ENCODE assay signal across 13 mouse cellular contexts in genomic region chr4:105291503-105291902, GRCm38 (mm10).
DNase-seq lines count a peak whose midpoint lies in the region; ATAC-seq and TF ChIP-seq lines count a peak whose summit lies in the region.
"Had no signal": no experiment of that assay in that cellular context is flagged by ENCODE, and none has a peak within 500 bp of the region (broad histone marks: within the 10 kb centered on the region; RNA-seq: fewer than 3 reads in every experiment).

No protein-coding gene starts in this region.

- no peak overlapping the region for H3K4me3 ChIP-seq in hindbrain, embryonic 10.5 days
- H3K4me3 ChIP-seq in hindbrain, postnatal 0 days (ENCODE audit: low read length): no peak overlapping the region
- H3K4me3 ChIP-seq in midbrain, embryonic 11.5 days (ENCODE audit: low read depth, low read length): no peak overlapping the region
- no peak overlapping the region for H3K4me3 ChIP-seq in midbrain, embryonic 14.5 days (replicated peaks; ENCODE audit: low read depth, low read length)
- H3K4me3 ChIP-seq: heart, embryonic 15.5 days; intestine, embryonic 15.5 days; left cerebral cortex, adult 2 months; neural tube, embryonic 12.5 days had no signal

- no peaks in the 10 kb centered on the region for H3K9me3 ChIP-seq in hindbrain, embryonic 10.5 days
- H3K9me3 ChIP-seq in hindbrain, postnatal 0 days (ENCODE audit: low read length): no peaks in the 10 kb centered on the region
- no peaks in the 10 kb centered on the region for H3K9me3 ChIP-seq in midbrain, embryonic 11.5 days (ENCODE audit: control insufficient read depth, low read length)
- no peaks in the 10 kb centered on the region for H3K9me3 ChIP-seq in midbrain, embryonic 14.5 days (ENCODE audit: control insufficient read depth, low read length)
- H3K9me3 ChIP-seq: heart, embryonic 15.5 days; intestine, embryonic 15.5 days; neural tube, embryonic 12.5 days had no signal

- peaks cover 44% of the 10 kb centered on the region for H3K4me1 ChIP-seq in hindbrain, embryonic 10.5 days (replicated peaks)
- no peaks in the 10 kb centered on the region for H3K4me1 ChIP-seq in hindbrain, postnatal 0 days (ENCODE audit: insufficient read depth, low read length)
- peaks cover 13% of the 10 kb centered on the region for H3K4me1 ChIP-seq in midbrain, embryonic 11.5 days (ENCODE audit: control insufficient read depth, insufficient read depth, low read length)
- H3K4me1 ChIP-seq in midbrain, embryonic 14.5 days (ENCODE audit: control insufficient read depth, insufficient read depth, low read length): 0 out of 2 replicates have a peak, but pooled peaks cover 3% of the 10 kb centered on the region

- H3K4me2 ChIP-seq in hindbrain, postnatal 0 days (ENCODE audit: low read depth, low read length): no peak overlapping the region
- no peak overlapping the region for H3K4me2 ChIP-seq in midbrain, embryonic 11.5 days
- H3K4me2 ChIP-seq in midbrain, embryonic 14.5 days (ENCODE audit: low read length): no peak overlapping the region
- H3K4me2 ChIP-seq: heart, embryonic 15.5 days; intestine, embryonic 15.5 days; neural tube, embryonic 12.5 days had no signal

- no peaks in the 10 kb centered on the region for H3K36me3 ChIP-seq in hindbrain, embryonic 10.5 days
- H3K36me3 ChIP-seq in hindbrain, postnatal 0 days (ENCODE audit: insufficient read depth, low read length): no peaks in the 10 kb centered on the region
- no peaks in the 10 kb centered on the region for H3K36me3 ChIP-seq in midbrain, embryonic 11.5 days (ENCODE audit: control insufficient read depth, insufficient read depth, low read length)
- H3K36me3 ChIP-seq in midbrain, embryonic 14.5 days (ENCODE audit: control insufficient read depth, insufficient read depth, low read length): no peaks in the 10 kb centered on the region
- H3K36me3 ChIP-seq: heart, embryonic 15.5 days; intestine, embryonic 15.5 days; neural tube, embryonic 12.5 days had no signal

- no peaks in the 10 kb centered on the region for H3K27me3 ChIP-seq in hindbrain, embryonic 10.5 days (ENCODE audit: insufficient read depth, poor library complexity, severe bottlenecking)
- no peaks in the 10 kb centered on the region for H3K27me3 ChIP-seq in hindbrain, postnatal 0 days (ENCODE audit: insufficient read depth, low read length)
- H3K27me3 ChIP-seq in midbrain, embryonic 11.5 days (ENCODE audit: control insufficient read depth, insufficient read depth, low read length): no peaks in the 10 kb centered on the region
- H3K27me3 ChIP-seq in midbrain, embryonic 14.5 days (ENCODE audit: control insufficient read depth, insufficient read depth, low read length): no peaks in the 10 kb centered on the region
- H3K27me3 ChIP-seq: heart, embryonic 15.5 days; intestine, embryonic 15.5 days; neural tube, embryonic 12.5 days had no signal

- no peak overlapping the region for H3K9ac ChIP-seq in hindbrain, postnatal 0 days (replicated peaks; ENCODE audit: low read length)
- no peak overlapping the region for H3K9ac ChIP-seq in midbrain, embryonic 11.5 days (ENCODE audit: low read length)
- no peak overlapping the region for H3K9ac ChIP-seq in midbrain, embryonic 14.5 days (replicated peaks; ENCODE audit: low read length)
- H3K9ac ChIP-seq: heart, embryonic 15.5 days; intestine, embryonic 15.5 days; neural tube, embryonic 12.5 days had no signal

- H3K27ac ChIP-seq in hindbrain, embryonic 10.5 days: peak overlapping the region; percentile 82
- no peak overlapping the region for H3K27ac ChIP-seq in hindbrain, postnatal 0 days
- peak overlapping the region; percentile 33; the same call in 1 of the 2 replicates for H3K27ac ChIP-seq in midbrain, embryonic 11.5 days (ENCODE audit: low read depth, low read length)
- no peak overlapping the region for H3K27ac ChIP-seq in midbrain, embryonic 14.5 days (replicated peaks; ENCODE audit: low read depth, low read length)
- H3K27ac ChIP-seq: heart, embryonic 15.5 days; intestine, embryonic 15.5 days; left cerebral cortex, adult 2 months; neural tube, embryonic 12.5 days had no signal

- no peak for TF ChIP-seq CTCF in hindbrain, postnatal 0 days (IDR thresholded peaks at IDR 0.05; ENCODE audit: low read depth)

- peak; percentile 26 for DNase-seq in hindbrain, embryonic 10.5 days (ENCODE audit: low spot score)
- DNase-seq in hindbrain, postnatal 0 days (ENCODE audit: low spot score): no peak
- no peak for DNase-seq in midbrain, embryonic 11.5 days (ENCODE audit: low spot score, missing footprints)
- no peak for DNase-seq in midbrain, embryonic 14.5 days
- DNase-seq in embryo, embryonic 9.5 days (ENCODE audit: extremely low spot score): peak; percentile 62
- DNase-seq in ovary, postnatal 10 days (ENCODE audit: low spot score): no peak
- DNase-seq: lung, postnatal 10 days had no signal

- WGBS in hindbrain, embryonic 10.5 days: 0% methylated on average over 1 of the region's 1 CpGs
- WGBS in hindbrain, postnatal 0 days: 10% methylated on average over 1 of the region's 1 CpGs
- 0% methylated on average over 1 of the region's 1 CpGs for WGBS in midbrain, embryonic 11.5 days
- WGBS in midbrain, embryonic 14.5 days: 0% methylated on average over 1 of the region's 1 CpGs

- no peak for ATAC-seq in hindbrain, postnatal 0 days
- ATAC-seq in midbrain, embryonic 11.5 days (ENCODE audit: low FRiP score): peak; percentile 73
- no peak for ATAC-seq in midbrain, embryonic 14.5 days (ENCODE audit: low FRiP score, low TSS enrichment)
- peak; percentile 26; the same call in 1 of the 2 replicates for ATAC-seq in megakaryocyte progenitor cell, adult 5-6 weeks (replicated peaks; ENCODE audit: poor library complexity)
- ATAC-seq: CD4-positive, CD25-positive, alpha-beta regulatory T cell, adult 4 months; intestine, embryonic 15.5 days had no signal

Comparison
In these comparisons a context has a peak if more than half of its experiments do, and no peak if none do; other contexts are left out.
1. DNase-seq: peak in hindbrain, embryonic 10.5 days (single experiment) and embryo, embryonic 9.5 days (single experiment); none in hindbrain, postnatal 0 days (single experiment), midbrain, embryonic 11.5 days (single experiment), midbrain, embryonic 14.5 days (single experiment) and ovary, postnatal 10 days (single experiment).
2. H3K27ac ChIP-seq: peak in hindbrain, embryonic 10.5 days (single experiment) and midbrain, embryonic 11.5 days (single experiment); none in hindbrain, postnatal 0 days (single experiment) and midbrain, embryonic 14.5 days (single experiment).
3. ATAC-seq: peak in midbrain, embryonic 11.5 days (single experiment) and megakaryocyte progenitor cell, adult 5-6 weeks (single experiment); none in hindbrain, postnatal 0 days (single experiment) and midbrain, embryonic 14.5 days (single experiment).